Mouse (Mus musculus) ES-E14 (cell line): Measurements from ENCODE around the gene Pik3cd. TPM values are rescaled to one million over a fixed set of nuclear protein-coding genes. Genes with fewer than 3 reads are reported as not detected.

Experiments used
- DNase-seq: peaks from one replicate; pipeline ENCODE4 v3.0.0-alpha.2; 2013; ENCODE audit warnings: low read depth, low spot score
- H3K27ac ChIP-seq: 2 replicates; pipeline ENCODE4 v1.5.1; 2012; ENCODE audit warnings: low read depth, mild to moderate bottlenecking, low read length, moderate library complexity, mixed read lengths; ENCODE audit not compliant: poor library complexity, insufficient read depth, severe bottlenecking
- H3K36me3 ChIP-seq: 2 replicates; pipeline ENCODE4 v1.6.1; 2012; ENCODE audit warnings: mild to moderate bottlenecking, low read length, moderate library complexity, mixed read lengths; ENCODE audit not compliant: control insufficient read depth, poor library complexity, insufficient read depth, severe bottlenecking
- H3K4me1 ChIP-seq, 2 experiments: fragments of 150-350 bp in 1 of 2; sonication (generic) in 1 of 2; 2 replicates each; pipeline ENCODE4 v1.6.1; 2012; ENCODE audit warnings: low read length in 2 of 2, mild to moderate bottlenecking in 1 of 2, mixed read lengths in 1 of 2; ENCODE audit not compliant: control insufficient read depth in 2 of 2, insufficient read depth in 2 of 2, poor library complexity in 1 of 2
- H3K4me3 ChIP-seq, 2 experiments: fragments of 150-350 bp in 1 of 2; sonication (generic) in 1 of 2; 2 replicates each; pipeline ENCODE4 v1.5.1; 2012; ENCODE audit warnings: low read length in 2 of 2, low read depth in 1 of 2, mild to moderate bottlenecking in 1 of 2, mixed read lengths in 1 of 2; ENCODE audit not compliant: insufficient read depth in 1 of 2, poor library complexity in 1 of 2, severe bottlenecking in 1 of 2
- H3K9ac ChIP-seq: 2 replicates; pipeline ENCODE4 v1.6.1; 2012; ENCODE audit warnings: low read depth, mild to moderate bottlenecking, low read length, mixed read lengths; ENCODE audit not compliant: poor library complexity, insufficient read depth, severe bottlenecking
- H3K9me3 ChIP-seq: fragments of 150-350 bp; sonication (generic); 2 replicates; pipeline ENCODE4 v1.6.1; 2012; ENCODE audit warnings: low read depth, mild to moderate bottlenecking, low read length; ENCODE audit not compliant: control insufficient read depth, insufficient read depth
- CHD2 ChIP-seq: IDR thresholded peaks from 2 replicates; pipeline ENCODE4 v1.6.1; 2014; ENCODE audit warnings: mild to moderate bottlenecking, low read depth, low read length, inconsistent platforms
- HCFC1 ChIP-seq: IDR thresholded peaks from 2 replicates; pipeline ENCODE4 v1.6.1; 2012; ENCODE audit warnings: low read length, inconsistent platforms, borderline replicate concordance; ENCODE audit not compliant: insufficient read depth
- MAFK ChIP-seq: IDR thresholded peaks from 2 replicates; pipeline ENCODE4 v1.6.1; 2014; ENCODE audit warnings: mild to moderate bottlenecking, low read depth, low read length, inconsistent platforms; ENCODE audit not compliant: insufficient read depth
- ZC3H11A ChIP-seq: IDR thresholded peaks from 2 replicates; pipeline ENCODE4 v1.6.1; 2012; ENCODE audit warnings: low read depth, mild to moderate bottlenecking, inconsistent platforms, low read length, borderline replicate concordance
- ZNF384 ChIP-seq: IDR thresholded peaks from 2 replicates; pipeline ENCODE4 v1.6.1; 2012; ENCODE audit warnings: low read depth, low read length, inconsistent platforms
- in situ Hi-C, 2 experiments: fragments of 600-800 bp; cut with MboI; formaldehyde crosslinking; loops; one replicate each; pipeline ENCODE4 v1.15.1; 2025; ENCODE audit warnings: low sequenced_read_pairs in 2 of 2, inconsistent platforms in 1 of 2; ENCODE audit not compliant: unreplicated experiment in 2 of 2
- total RNA-seq: library from RNA; depleted of rRNA; stranded (reverse); fragments of 300-350 nt; gene quantifications from 2 replicates; pipeline ENCODE4 v1.2.3, GENCODE M21; 2012

The Pik3cd gene
- total RNA-seq, 1 experiment: 6.4 TPM

GRCm38 (mm10) chr4:149734246-149734645 lies 31.9 kb upstream of the Pik3cd start:
- Histone ChIP-seq H3K4me1 (peaks cover under 1 to 26% of the 10 kb centered on the region in 2 experiments; a peak in 2 of 4 replicates), H3K9me3 (no peaks in the 10 kb centered on the region), H3K4me3 (no peak overlapping the region), H3K36me3 (peaks cover 19% of the 10 kb centered on the region; the same call in 1 of the 2 replicates), H3K27ac (no peak overlapping the region), H3K9ac (no peak overlapping the region; the same call in 1 of the 2 replicates)
- no peak for DNase-seq
- in situ Hi-C loops: no loop called here
- TF ChIP-seq ZC3H11A (no peak), CHD2 (no peak), MAFK (no peak), HCFC1 (no peak), ZNF384 (no peak)

- DNase-seq: no peak
- Histone ChIP-seq H3K4me3 (no peak overlapping the region), H3K27ac (no peak overlapping the region), H3K9ac (no peak overlapping the region; the same call in 1 of the 2 replicates), H3K36me3 (peaks cover 24% of the 10 kb centered on the region; the same call in 1 of the 2 replicates), H3K9me3 (no peaks in the 10 kb centered on the region), H3K4me1 (peaks cover 0 to 26% of the 10 kb centered on the region in 2 experiments; a peak in 2 of 4 replicates)
- in situ Hi-C loops: no loop called here
- TF ChIP-seq CHD2 (no peak), HCFC1 (no peak), MAFK (no peak), ZNF384 (no peak), ZC3H11A (no peak)
Measured at GRCm38 (mm10) chr4:149733748-149734147, 31.4 kb upstream of the Pik3cd start.

DNA sequence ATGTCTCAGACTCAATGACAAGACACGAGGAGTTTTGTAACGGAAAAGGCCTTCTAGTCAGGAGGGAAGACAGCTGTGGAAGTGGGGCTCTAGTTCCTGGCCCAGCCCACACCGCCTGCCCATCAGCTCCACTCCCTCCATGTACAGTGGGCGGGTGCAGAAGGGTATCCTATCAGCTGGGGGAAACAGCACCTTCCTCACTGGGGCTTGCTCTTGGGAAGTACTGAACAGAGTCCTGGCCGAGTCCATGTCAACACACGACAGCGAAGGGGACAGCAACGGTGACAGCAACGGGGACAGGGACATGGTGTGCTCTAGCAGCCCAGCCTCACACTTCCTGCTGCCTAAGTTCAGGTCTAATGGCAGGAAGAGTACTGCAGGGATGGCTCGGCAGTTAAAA lies 30.4 kb upstream of the Pik3cd start:
- H3K36me3 ChIP-seq: peaks cover 30% of the 10 kb centered on the region
- no peak for TF ChIP-seq ZNF384
- no peak for TF ChIP-seq MAFK
- TF ChIP-seq ZC3H11A: no peak
- no peak for TF ChIP-seq HCFC1
- no peak for TF ChIP-seq CHD2
- in situ Hi-C loops: no loop called here
- no peak overlapping the region for H3K27ac ChIP-seq
- H3K9ac ChIP-seq: no peak overlapping the region
- no peaks in the 10 kb centered on the region for H3K9me3 ChIP-seq
- peaks cover 0 to 26% of the 10 kb centered on the region in 2 experiments; a peak in 2 of 4 replicates for H3K4me1 ChIP-seq
- DNase-seq: no peak
- H3K4me3 ChIP-seq: no peak overlapping the region

DNA sequence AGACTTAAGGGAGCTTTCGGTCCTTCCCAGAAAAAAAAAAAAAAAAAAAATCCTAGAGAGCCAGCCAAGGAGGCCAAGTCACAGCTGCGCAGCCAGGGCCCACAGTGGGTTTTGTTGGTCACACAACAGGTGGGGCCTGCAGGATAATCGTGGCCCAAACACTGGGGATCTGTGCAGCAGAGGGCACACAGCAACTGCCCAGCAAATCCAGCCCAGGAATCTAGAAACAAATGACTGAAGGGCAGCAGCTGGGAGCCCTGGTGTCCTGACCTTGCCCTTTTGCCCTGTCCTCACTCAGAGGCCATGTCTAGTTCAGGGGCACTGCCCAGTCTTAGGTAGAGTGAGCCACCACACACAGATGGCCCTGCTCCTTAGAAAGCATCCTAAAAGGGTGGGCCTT lies 29.9 kb upstream of the Pik3cd start:
- H3K27ac ChIP-seq: no peak overlapping the region
- H3K36me3 ChIP-seq: peaks cover 34% of the 10 kb centered on the region
- no peak overlapping the region for H3K4me3 ChIP-seq
- no peak for TF ChIP-seq MAFK
- TF ChIP-seq CHD2: no peak
- TF ChIP-seq HCFC1: no peak
- TF ChIP-seq ZNF384: no peak
- no peak for TF ChIP-seq ZC3H11A
- DNase-seq: no peak
- H3K4me1 ChIP-seq: peaks cover 0 to 26% of the 10 kb centered on the region in 2 experiments; a peak in 2 of 4 replicates
- H3K9ac ChIP-seq: no peak overlapping the region
- H3K9me3 ChIP-seq: no peaks in the 10 kb centered on the region
- in situ Hi-C loops: no loop called here
